Mouse (Mus musculus): ENCODE results near the gene Gata2. TPM values are rescaled to one million over a fixed set of nuclear protein-coding genes. Genes with fewer than 3 reads are reported as not detected.
"Not testable (repeated sequence)": the region's sequence is repeated elsewhere in the genome, so short reads cannot be mapped to it uniquely, and the experiment has no call there.

Gata2 gene
- total RNA-seq (2022): 1 to 10 TPM; 3.0 to 6.0 (median 4.1) TPM

DNA sequence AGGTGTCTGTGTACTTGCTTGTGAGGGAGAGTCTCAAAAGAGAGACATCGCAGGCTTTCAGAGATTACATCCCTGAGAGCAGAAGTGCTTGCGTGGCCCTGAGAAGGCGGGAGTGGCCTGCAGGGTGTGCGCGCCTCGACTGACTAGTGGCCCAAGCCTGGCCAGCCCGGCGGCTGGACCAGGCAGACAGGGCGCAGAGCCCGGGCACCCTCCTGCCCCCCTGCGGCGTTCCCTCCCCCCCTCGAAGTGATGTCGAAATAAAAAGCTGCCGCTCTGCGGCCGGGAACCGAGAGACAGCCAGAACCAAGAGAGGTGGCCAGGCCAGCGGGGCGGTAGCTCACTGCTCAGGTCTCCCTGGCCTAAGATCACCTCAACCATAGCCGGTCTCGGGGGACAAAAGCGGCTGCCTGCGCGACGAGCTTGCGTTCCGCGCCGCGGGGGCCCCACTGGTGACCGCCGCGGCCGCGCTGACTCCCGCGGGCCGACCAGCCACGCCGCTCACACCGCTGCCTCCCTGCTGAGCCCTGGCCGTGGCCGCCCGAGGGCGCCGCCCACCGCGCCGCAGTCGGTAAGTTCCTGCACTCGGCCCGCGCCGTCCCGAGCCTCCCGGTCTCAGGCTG lies at the start of gene Gata2:
TSS of gene Gata2 (plus strand) at position 459 of the 620 bp plus-strand sequence.
- no peak for DNase-seq (ENCODE audit: low spot score in 2 of 2)

- DNase-seq (ENCODE audit: low spot score in 2 of 2): no peak
These were observed 47.9 kb upstream of the Gata2 start for GRCm38 (mm10) chr6:88145793-88146192.

DNA sequence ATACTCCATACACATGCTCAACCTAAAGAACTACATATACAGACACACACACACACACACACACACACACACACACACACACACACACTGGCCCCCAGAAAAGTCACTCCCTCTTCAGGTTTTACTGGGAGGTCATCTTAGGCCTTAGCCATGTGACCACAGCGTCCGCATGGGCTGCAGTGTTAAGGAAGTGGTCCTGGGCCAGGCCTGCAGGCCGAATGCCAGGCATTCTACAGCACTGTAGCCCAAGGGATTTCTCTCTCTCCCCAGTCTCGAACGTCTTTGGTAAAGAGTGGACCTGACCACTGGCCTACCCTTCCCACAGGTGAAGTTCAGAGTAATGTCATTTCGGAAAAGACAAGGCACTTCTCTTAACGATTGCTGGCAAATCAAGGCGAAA lies 47.1 kb upstream of the Gata2 start:
- DNase-seq (ENCODE audit: low spot score in 2 of 2): no peak

DNA sequence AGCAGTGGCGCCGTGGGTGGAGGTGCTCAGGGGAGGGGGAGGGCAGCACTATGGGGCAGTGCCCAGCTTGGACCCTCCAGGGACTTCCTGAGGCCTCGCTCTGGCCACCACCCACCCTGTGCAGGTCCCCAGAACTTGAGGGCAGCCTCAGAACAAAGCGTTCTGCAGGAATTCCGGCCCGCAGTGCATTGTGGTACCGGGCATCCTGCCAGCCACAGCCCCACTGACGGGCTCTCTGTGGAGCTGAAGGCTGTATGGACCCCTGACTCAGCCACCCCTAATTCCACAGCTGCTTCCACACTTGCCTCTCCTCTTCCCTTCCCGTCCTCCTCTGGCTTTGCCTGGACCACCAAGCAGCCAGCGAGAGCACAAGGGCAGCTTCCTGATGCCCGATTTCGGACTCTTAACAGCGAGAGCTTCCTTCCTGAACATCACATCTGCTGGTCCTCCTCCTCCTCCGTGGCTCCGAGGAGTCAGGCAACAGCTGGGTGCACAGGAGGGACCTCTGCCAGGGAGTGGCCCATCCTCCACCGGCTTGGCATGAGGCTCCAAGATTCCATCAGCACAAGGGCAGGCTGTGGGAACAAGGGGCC lies 46.2 kb upstream of the Gata2 start:
- no peak for DNase-seq (ENCODE audit: low spot score in 2 of 2)

GRCm38 (mm10) chr6:88151335-88151734 lies 42.4 kb upstream of the Gata2 start:
- no peak for DNase-seq (ENCODE audit: low spot score in 2 of 2)

- no peak for DNase-seq (ENCODE audit: low spot score in 2 of 2)
These were observed 41.5 kb upstream of the Gata2 start for GRCm38 (mm10) chr6:88152127-88152705.

DNA sequence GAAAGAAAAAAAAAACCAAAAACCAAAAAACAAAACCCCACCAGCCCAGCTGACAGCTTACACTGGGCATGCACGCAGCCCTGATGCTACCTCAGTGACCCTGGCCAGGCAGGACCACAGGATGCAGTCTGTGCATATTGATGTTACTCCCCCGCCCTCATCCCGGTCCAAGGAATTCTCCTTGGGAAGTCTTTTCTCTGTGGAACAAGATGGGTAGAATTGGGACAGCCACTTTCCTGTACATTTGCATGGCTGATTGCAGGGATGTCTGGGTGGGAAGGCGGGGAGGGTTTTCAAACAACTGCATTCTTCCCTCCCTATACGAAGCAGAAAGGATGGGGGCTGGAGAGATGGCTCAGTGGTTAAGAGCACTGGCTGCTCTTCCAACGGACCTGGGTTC lies 40.7 kb upstream of the Gata2 start:
- no peak for DNase-seq (ENCODE audit: low spot score in 2 of 2)

- not testable (repeated sequence) for DNase-seq (ENCODE audit: low spot score in 2 of 2)
These were observed 38.1 kb upstream of the Gata2 start for GRCm38 (mm10) chr6:88155614-88156013.

DNA sequence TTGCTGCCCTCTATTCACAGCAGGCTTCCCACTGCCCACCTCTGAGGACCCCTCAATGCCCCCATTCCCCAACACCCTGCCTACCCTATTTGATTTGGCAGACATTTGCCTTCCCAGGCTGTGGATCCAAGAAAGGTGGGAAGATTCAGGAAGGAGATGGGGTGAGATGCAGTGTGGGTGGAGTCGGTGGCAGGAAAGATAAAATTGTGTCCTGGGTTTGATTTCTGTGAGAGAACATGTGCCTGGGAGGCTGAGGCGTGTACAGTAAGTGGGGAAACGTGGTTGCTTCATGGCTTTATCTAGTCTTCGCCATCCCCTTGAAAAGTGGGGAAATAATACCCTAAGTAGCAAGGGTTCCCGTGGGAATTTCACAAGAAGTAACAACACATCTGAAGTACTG lies 34.9 kb upstream of the Gata2 start:
- DNase-seq (ENCODE audit: low spot score in 2 of 2): no peak

GRCm38 (mm10) chr6:88166054-88166453 lies 27.6 kb upstream of the Gata2 start:
- DNase-seq (ENCODE audit: low spot score in 2 of 2): no peak

DNA sequence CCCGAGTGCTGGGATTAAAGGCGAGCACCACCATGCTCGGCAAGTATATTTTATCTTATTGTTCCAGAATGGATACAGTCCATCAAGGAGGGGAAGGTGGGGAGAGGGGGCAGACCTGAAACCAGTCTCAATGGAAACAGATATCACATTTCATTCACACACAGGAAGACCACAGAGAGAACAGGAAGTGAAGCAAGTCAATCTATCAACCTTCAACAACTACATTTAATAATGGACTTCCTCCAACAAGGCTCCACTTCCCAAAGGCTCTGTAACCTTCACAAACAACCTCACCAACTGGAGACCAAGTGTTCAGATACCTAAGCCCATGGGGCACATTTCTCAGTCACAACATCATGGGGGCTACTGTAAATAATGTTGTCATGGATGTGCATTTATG lies 19.5 kb upstream of the Gata2 start:
- DNase-seq (ENCODE audit: low spot score in 2 of 2): no peak

DNA sequence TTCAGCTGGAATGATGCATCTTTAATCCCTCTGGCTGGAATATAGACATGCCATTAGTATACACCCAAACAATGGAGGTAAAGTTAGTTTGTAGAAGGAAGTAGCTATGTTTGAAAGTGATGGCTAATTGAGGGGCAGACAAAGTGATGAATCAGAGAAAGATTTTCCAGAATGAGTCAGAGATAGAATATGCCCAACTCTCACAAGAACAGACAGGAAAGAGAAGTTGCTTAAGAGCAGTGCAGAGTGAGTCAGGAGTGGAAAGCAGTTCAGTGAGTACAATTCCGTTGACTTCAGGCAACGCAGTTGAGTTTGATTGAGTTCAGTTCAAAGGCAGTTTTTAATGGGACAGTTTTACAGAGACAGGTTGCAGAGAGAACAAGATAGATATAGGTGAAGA lies 19.0 kb upstream of the Gata2 start:
- DNase-seq (ENCODE audit: low spot score in 2 of 2): no peak

GRCm38 (mm10) chr6:88184671-88185070 lies 9.0 kb upstream of the Gata2 start:
- no peak for DNase-seq (ENCODE audit: low spot score in 2 of 2)

DNA sequence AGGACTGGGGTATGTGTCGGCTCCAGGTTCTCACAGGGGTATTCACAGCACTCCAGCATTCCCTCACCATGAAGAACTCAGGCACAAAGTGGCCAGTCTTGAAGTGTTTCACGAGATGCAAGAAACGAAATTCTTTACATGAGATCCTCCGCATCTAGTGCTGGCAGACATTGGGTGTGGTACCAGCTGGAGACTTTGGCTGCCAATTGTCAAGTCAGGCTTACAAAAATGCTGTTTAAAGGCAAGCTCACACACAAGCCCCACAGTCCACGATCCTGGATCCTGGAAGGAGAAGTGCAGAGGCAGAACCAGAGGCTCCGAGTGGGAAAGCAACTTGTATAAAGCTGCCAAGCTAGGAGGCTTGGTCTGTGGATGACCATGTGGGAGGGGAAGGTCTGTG lies 5.5 kb upstream of the Gata2 start:
- no peak for DNase-seq (ENCODE audit: low spot score in 2 of 2)

DNA sequence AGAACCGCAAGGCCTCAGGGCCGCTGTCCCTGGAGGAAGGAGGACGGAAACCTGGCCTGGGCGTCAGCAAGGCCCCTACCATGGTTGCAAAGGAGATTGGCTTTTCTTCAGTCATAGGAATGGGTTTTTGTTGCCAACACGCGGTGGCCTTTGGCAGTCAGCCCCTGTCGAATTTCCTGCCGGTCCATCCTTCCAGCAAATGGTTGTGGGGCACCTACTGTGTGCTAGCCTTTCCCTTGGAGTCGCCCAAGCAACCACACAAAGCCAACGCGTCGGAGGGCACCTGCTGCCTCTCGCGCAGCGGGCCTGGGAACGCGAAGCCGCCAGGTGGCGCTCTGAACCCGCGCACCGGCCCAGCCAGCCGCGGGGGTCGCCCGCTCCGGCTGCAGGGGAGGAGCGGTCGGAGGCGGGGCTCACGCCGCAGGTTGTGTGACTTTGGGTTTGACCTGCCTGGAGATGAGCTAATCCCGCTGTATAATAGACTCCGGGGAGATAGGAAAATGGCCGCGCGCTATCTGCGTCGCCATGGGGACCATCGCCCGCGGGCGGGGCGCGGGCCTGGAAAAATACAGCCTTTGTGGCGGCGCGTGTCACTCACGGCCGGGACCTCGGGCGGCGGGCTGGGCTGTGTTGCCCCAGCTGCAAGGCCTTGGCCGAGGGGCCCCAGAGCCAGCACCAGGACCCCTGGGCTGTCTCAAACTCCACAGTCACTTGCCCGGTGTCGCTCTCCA lies 4.2 kb upstream of the Gata2 start:
- peak in 1 of 2 experiments; percentile 34 for DNase-seq (ENCODE audit: low spot score in 2 of 2)

DNA sequence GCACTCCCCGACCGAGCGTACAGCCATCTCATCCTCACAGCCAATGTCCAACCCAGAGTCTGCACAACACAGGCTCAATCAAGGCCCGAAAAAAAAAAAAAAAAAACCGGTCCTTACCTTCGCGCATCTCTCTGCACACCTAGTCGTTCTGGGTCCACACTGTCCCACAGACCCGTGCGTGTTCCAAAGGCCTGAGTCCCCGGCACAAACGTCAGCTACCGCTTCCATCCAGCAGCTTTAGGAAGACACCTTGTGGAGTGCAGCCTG lies 3.7 kb upstream of the Gata2 start:
- DNase-seq (ENCODE audit: low spot score in 2 of 2): no peak

DNA sequence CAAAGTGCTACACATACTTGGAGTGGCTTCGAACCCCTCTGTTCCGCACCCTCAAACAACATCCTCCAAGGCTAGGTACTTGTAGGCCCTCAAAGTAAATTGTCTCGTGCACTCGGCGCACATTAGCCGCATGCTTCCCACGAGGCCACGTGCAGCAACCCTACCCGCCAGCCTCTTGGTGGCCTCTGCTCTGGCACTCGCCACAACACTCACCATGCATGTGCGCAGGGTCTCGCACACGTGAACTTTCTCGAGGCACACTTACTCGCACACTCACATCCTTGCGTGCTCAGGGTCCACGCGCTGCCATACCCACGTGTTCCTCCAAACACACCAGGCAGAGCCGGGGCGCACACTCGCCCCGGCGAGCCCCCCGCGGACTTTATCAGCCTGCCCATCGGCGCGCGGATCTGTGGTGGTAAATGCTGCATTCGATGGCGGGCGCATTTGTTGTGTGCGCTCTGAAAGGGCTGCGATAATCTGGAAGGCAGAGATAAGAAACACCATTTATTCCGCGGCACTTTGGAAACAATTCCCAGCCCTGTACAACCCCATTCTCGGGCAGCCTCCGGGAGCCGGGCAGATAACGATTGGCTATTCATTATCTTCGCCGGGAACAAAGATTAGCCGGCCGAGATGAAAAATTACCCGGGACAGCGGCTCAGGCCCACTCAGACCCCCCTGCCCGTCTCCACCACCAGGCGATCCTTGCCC lies 3.2 kb upstream of the Gata2 start:
- DNase-seq (ENCODE audit: low spot score in 2 of 2): no peak

GRCm38 (mm10) chr6:88191024-88191365 lies 2.7 kb upstream of the Gata2 start:
- no peak for DNase-seq (ENCODE audit: low spot score in 2 of 2)

DNA sequence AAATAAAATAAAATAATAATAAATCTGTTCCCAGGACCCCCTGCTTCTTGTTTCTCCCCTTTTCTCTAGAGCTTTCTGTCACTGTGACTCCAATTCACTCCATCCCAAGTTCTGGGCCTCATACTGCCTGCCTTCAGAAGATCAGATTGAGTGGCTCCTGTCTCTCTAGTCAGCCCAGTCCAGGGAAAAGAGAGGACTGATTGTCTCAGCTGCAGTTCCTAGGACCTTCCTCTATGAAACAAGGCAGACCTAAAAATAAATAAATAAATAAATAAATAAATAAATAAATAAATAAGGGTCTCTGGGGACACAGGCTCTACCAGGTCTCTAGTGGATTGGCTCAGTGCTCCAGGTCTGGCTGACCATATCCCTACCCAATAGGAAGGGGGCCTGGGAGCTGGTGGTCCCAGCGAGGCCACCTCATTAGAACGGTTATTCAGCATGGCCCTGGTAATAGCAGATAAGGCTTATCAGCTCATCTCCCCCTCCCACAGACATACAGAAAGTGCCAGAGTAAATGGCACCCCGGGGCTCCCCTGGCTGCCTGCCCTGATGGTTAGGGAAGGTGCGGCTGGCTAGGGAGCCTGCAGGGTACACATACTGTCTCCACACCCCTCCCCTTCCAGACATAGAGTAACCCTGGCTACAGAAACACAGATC lies 2.1 kb upstream of the Gata2 start:
- no peak for DNase-seq (ENCODE audit: low spot score in 2 of 2)

GRCm38 (mm10) chr6:88192756-88193155 lies 935 bp upstream of the Gata2 start:
- no peak for DNase-seq (ENCODE audit: low spot score in 2 of 2)

DNA sequence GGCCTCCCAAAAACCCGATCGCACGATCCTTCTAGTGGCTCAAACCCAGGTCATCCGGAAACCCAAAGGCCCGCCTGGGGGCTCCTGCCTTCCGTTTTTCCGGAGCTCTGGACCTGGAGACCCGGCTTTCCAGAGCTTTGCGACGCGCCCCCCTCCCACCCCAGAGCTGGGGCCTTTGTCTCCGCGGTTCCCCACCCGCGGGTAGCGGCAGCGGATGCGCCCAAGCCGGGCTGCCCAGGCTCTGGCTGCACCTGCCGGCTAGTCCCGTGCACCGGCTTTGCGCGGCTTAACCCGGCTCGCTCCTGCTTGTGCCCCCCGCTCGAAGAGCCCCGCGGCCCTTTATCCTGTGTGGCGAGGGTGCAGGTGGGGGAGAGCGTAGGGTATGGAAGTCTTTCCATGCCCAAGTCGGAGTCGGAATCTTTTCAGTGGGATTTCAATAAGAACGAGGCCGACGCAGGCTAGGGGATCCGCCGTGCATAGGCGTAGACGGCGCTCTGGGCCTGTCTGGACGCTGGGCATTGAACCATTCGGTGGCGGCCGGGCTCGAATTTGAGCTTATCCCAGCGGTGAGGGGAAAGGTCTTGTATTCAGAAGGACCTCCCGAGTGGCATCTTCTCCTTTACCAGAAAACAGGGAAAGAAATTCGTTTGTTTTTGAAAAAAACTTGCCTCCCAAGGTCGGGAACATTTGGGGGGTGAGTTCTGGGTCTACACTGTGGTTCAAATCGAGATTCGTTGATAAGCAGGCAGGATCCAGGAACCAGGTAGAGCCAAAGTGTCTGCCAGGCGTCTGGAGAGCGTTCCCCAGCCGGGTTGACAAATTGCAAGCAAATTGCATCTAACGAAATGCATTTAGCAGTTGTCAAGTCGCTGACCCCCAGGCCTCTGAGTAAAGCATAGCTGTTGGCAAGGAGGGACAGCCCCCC lies 624 bp downstream of the Gata2 start:
- no peak for DNase-seq (ENCODE audit: low spot score in 2 of 2)
